Mouse (Mus musculus) testis, postnatal 14 days (tissue): ENCODE measurements around the gene Lrg1.
A peak's percentile ranks its signal among the peaks of the same experiment; 100 is the strongest.

ENCODE experiments used
- DNase-seq: peaks from one replicate; pipeline ENCODE4 v3.0.0; 2021; ENCODE audit warnings: low spot score

Gene Lrg1

GRCm38 (mm10) chr17:56121826-56122225 lies at the start of gene Lrg1:
Gene Lrg1, minus strand, starts transcription at chr17:56122001.
- no peak for DNase-seq

GRCm38 (mm10) chr17:56171456-56171855 lies 49.7 kb upstream of the Lrg1 start:
- no peak for DNase-seq

- no peak for DNase-seq
These were observed 48.8 kb upstream of the Lrg1 start for GRCm38 (mm10) chr17:56170636-56171035.

GRCm38 (mm10) chr17:56169830-56170229 lies 48.0 kb upstream of the Lrg1 start:
- DNase-seq = no peak

GRCm38 (mm10) chr17:56165671-56166070 lies 43.9 kb upstream of the Lrg1 start:
- DNase-seq = no peak

GRCm38 (mm10) chr17:56164510-56164909 lies 42.7 kb upstream of the Lrg1 start:
- DNase-seq = no peak

GRCm38 (mm10) chr17:56163523-56164102 lies 41.8 kb upstream of the Lrg1 start:
- DNase-seq = no peak

GRCm38 (mm10) chr17:56162231-56162774 lies 40.5 kb upstream of the Lrg1 start, which contains the start of gene Tnfaip8l1:
Gene Tnfaip8l1, plus strand, starts transcription at chr17:56162477.
- peak; percentile 93 for DNase-seq

- no peak for DNase-seq
These were observed 37.9 kb upstream of the Lrg1 start for GRCm38 (mm10) chr17:56159729-56160128.

GRCm38 (mm10) chr17:56153643-56154042 lies 31.8 kb upstream of the Lrg1 start:
- DNase-seq = peak; percentile 58

- no peak for DNase-seq
These were observed 28.1 kb upstream of the Lrg1 start for GRCm38 (mm10) chr17:56149897-56150296.

- DNase-seq = no peak
These were observed 27.2 kb upstream of the Lrg1 start for GRCm38 (mm10) chr17:56148790-56149618.

- no peak for DNase-seq
These were observed 26.5 kb upstream of the Lrg1 start for GRCm38 (mm10) chr17:56148280-56148679.

- no peak for DNase-seq
These were observed 25.6 kb upstream of the Lrg1 start for GRCm38 (mm10) chr17:56147420-56147819.

- DNase-seq = no peak
These were observed 24.3 kb upstream of the Lrg1 start for GRCm38 (mm10) chr17:56146131-56146530.

- no peak for DNase-seq
These were observed 22.7 kb upstream of the Lrg1 start for GRCm38 (mm10) chr17:56144546-56144945.

- peak; percentile 49 for DNase-seq
These were observed 20.2 kb upstream of the Lrg1 start for GRCm38 (mm10) chr17:56141702-56142605.

GRCm38 (mm10) chr17:56139858-56140595 lies 18.2 kb upstream of the Lrg1 start, which contains the start of gene Sema6b:
Gene Sema6b, minus strand, starts transcription at chr17:56140343.
- DNase-seq = peak; percentile 53

- DNase-seq = no peak
These were observed 17.6 kb upstream of the Lrg1 start for GRCm38 (mm10) chr17:56139355-56139754.

- no peak for DNase-seq
These were observed 16.2 kb upstream of the Lrg1 start for GRCm38 (mm10) chr17:56137839-56138613.

GRCm38 (mm10) chr17:56136558-56136957 lies 14.8 kb upstream of the Lrg1 start:
- no peak for DNase-seq
